Mouse (Mus musculus) lung, postnatal 0 days (tissue): ENCODE measurements around the gene Cfap299.

Experiments
- CTCF ChIP-seq: IDR thresholded peaks from 2 replicates; pipeline ENCODE4 v1.5.1; 2016; ENCODE audit warnings: antibody characterized with exemption, mild to moderate bottlenecking
- EP300 ChIP-seq: IDR thresholded peaks from 2 replicates; pipeline ENCODE4 v1.6.1; 2016; ENCODE audit warnings: antibody characterized with exemption, mild to moderate bottlenecking, control low read depth

DNA sequence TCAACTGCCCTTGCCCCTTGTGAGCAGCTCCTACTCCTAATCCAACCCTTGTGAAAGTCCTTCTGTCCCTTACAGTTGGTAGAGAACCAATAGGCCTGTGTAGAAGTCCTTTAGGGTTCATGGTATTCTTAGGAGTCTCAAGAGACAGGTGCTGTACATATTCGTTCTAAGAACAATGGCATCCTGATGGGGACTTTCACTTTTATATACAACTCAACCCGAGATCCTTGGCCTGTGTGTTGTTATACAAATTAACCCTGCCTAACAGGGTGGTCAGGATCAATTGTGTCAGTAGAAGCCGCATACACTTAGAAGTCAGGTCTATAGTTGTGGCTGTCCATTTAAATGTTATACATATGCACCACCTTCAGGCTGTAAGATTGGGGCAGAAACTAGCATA, 109.6 kb downstream of the Cfap299 start:
- TF ChIP-seq CTCF = no peak
- no peak for TF ChIP-seq EP300
